Mouse (Mus musculus) embryonic facial prominence, embryonic 12.5 days (tissue): ENCODE measurements around the gene Bcl2l11. TPM values are rescaled to one million over a fixed set of nuclear protein-coding genes. Genes with fewer than 3 reads are reported as not detected.
A peak's percentile ranks its signal among the peaks of the same experiment; 100 is the strongest.

Experiments
- ATAC-seq: fragments of 200-750 bp; cut with Nextera tagmentation; 2 replicates; pipeline ENCODE4 v1.8.0; 2017; ENCODE audit not compliant: insufficient number of reproducible peaks, insufficient read depth, low FRiP score, low TSS enrichment
- H3K27ac ChIP-seq: fragments of 300-500 bp; sonication (generic); 2 replicates; pipeline ENCODE4 v1.5.1; 2016; ENCODE audit warnings: mild to moderate bottlenecking
- H3K27me3 ChIP-seq: fragments of 300-500 bp; sonication (generic); 2 replicates; pipeline ENCODE4 v1.6.1; 2016; ENCODE audit warnings: mild to moderate bottlenecking, moderate library complexity
- H3K36me3 ChIP-seq: fragments of 300-500 bp; sonication (generic); 2 replicates; pipeline ENCODE4 v1.6.1; 2016; ENCODE audit warnings: mild to moderate bottlenecking
- H3K4me1 ChIP-seq: fragments of 300-500 bp; sonication (generic); 2 replicates; pipeline ENCODE4 v1.6.1; 2016
- H3K4me2 ChIP-seq: fragments of 300-500 bp; sonication (generic); replicated peaks from 2 replicates; pipeline ENCODE4 v1.6.1; 2016; ENCODE audit warnings: mild to moderate bottlenecking, moderate library complexity
- H3K4me3 ChIP-seq: fragments of 300-500 bp; sonication (generic); 2 replicates; pipeline ENCODE4 v1.5.1; 2016; ENCODE audit warnings: mild to moderate bottlenecking
- H3K9ac ChIP-seq: fragments of 300-500 bp; sonication (generic); 2 replicates; pipeline ENCODE4 v1.6.1; 2016; ENCODE audit warnings: mild to moderate bottlenecking, moderate library complexity
- H3K9me3 ChIP-seq: fragments of 300-500 bp; sonication (generic); 2 replicates; pipeline ENCODE4 v1.6.1; 2016; ENCODE audit warnings: mild to moderate bottlenecking, moderate library complexity
- WGBS: fragments of 180-500 bp; shearing (Covaris S2); methylation state at CpG from one replicate; pipeline ENCODE4 v1.1.7; 2016; 5-methylcytosine and 5-hydroxymethylcytosine counted together
- polyA plus RNA-seq: library from polyadenylated mRNA; unstranded; fragments of >200 nt; fragmentation: Nextera tagmentation; extraction: Ambion mirVana; gene quantifications from 2 replicates; pipeline ENCODE4 v1.2.1, GENCODE M21; 2016

Bcl2l11 gene
- polyA plus RNA-seq, 1 experiment from 2014 or later, result 33.7 TPM

- Histone ChIP-seq H3K9ac (no peak overlapping the region), H3K36me3 (no peaks in the 10 kb centered on the region), H3K4me1 (peaks cover 5% of the 10 kb centered on the region; the same call in 1 of the 2 replicates), H3K27ac (no peak overlapping the region), H3K4me3 (no peak overlapping the region), H3K9me3 (no peaks in the 10 kb centered on the region), H3K4me2 (no peak overlapping the region), H3K27me3 (no peaks in the 10 kb centered on the region)
- ATAC-seq, result no peak
- whole genome bisulfite sequencing, result 78% methylated on average over 13 of the region's 13 CpGs
Observed at GRCm38 (mm10) chr2:128166623-128167423, 41.0 kb downstream of the Bcl2l11 start.

- WGBS, result 93% methylated on average over 12 of the region's 12 CpGs
- Histone ChIP-seq H3K27ac (no peak overlapping the region), H3K36me3 (no peaks in the 10 kb centered on the region), H3K4me1 (peaks cover 5% of the 10 kb centered on the region; the same call in 1 of the 2 replicates), H3K4me3 (no peak overlapping the region), H3K27me3 (no peaks in the 10 kb centered on the region), H3K4me2 (no peak overlapping the region), H3K9ac (no peak overlapping the region), H3K9me3 (no peaks in the 10 kb centered on the region)
- ATAC-seq, result no peak
Observed at GRCm38 (mm10) chr2:128167930-128168329, 42.1 kb downstream of the Bcl2l11 start.

- Histone ChIP-seq H3K27me3 (no peaks in the 10 kb centered on the region), H3K4me1 (peaks cover 5% of the 10 kb centered on the region; the same call in 1 of the 2 replicates), H3K9ac (no peak overlapping the region), H3K9me3 (no peaks in the 10 kb centered on the region), H3K27ac (no peak overlapping the region), H3K4me2 (no peak overlapping the region), H3K4me3 (no peak overlapping the region), H3K36me3 (no peaks in the 10 kb centered on the region)
- WGBS, result 78% methylated on average over 5 of the region's 5 CpGs
- ATAC-seq, result no peak
Observed at GRCm38 (mm10) chr2:128169486-128169885, 43.6 kb downstream of the Bcl2l11 start.

- WGBS, result 85% methylated on average over 11 of the region's 11 CpGs
- H3K27ac ChIP-seq, result no peak overlapping the region
- H3K4me1 ChIP-seq, result peaks cover 5% of the 10 kb centered on the region; the same call in 1 of the 2 replicates
- H3K27me3 ChIP-seq, result no peaks in the 10 kb centered on the region
- no peak overlapping the region for H3K4me3 ChIP-seq
- H3K4me2 ChIP-seq, result no peak overlapping the region
- ATAC-seq, result no peak
- no peak overlapping the region for H3K9ac ChIP-seq
- H3K36me3 ChIP-seq, result no peaks in the 10 kb centered on the region
- no peaks in the 10 kb centered on the region for H3K9me3 ChIP-seq
Observed at GRCm38 (mm10) chr2:128169972-128170371, 44.1 kb downstream of the Bcl2l11 start.

GRCm38 (mm10) chr2:128170614-128171013 lies 44.8 kb downstream of the Bcl2l11 start:
- H3K27me3 ChIP-seq, result no peaks in the 10 kb centered on the region
- 87% methylated on average over 3 of the region's 3 CpGs for WGBS
- no peak overlapping the region for H3K9ac ChIP-seq
- H3K4me1 ChIP-seq, result peaks cover 5% of the 10 kb centered on the region; the same call in 1 of the 2 replicates
- H3K9me3 ChIP-seq, result no peaks in the 10 kb centered on the region
- no peak for ATAC-seq
- no peak overlapping the region for H3K4me3 ChIP-seq
- no peak overlapping the region for H3K4me2 ChIP-seq
- H3K27ac ChIP-seq, result no peak overlapping the region
- H3K36me3 ChIP-seq, result no peaks in the 10 kb centered on the region

- no peak for ATAC-seq
- Histone ChIP-seq H3K9ac (no peak overlapping the region), H3K27me3 (no peaks in the 10 kb centered on the region), H3K4me1 (peaks cover 6% of the 10 kb centered on the region), H3K4me3 (no peak overlapping the region), H3K27ac (no peak overlapping the region), H3K9me3 (no peaks in the 10 kb centered on the region), H3K36me3 (no peaks in the 10 kb centered on the region), H3K4me2 (no peak overlapping the region)
- 87% methylated on average over 5 of the region's 5 CpGs for WGBS
Observed at GRCm38 (mm10) chr2:128172266-128172665, 46.4 kb downstream of the Bcl2l11 start.

- Histone ChIP-seq H3K4me2 (no peak overlapping the region), H3K27me3 (no peaks in the 10 kb centered on the region), H3K27ac (no peak overlapping the region), H3K9ac (no peak overlapping the region), H3K36me3 (no peaks in the 10 kb centered on the region), H3K9me3 (no peaks in the 10 kb centered on the region), H3K4me1 (peaks cover 8% of the 10 kb centered on the region), H3K4me3 (no peak overlapping the region)
- no peak for ATAC-seq
- WGBS, result 42% methylated on average over 5 of the region's 5 CpGs
Observed at GRCm38 (mm10) chr2:128174176-128174575, 48.3 kb downstream of the Bcl2l11 start.

- ATAC-seq, result no peak
- Histone ChIP-seq H3K27ac (no peak overlapping the region), H3K36me3 (no peaks in the 10 kb centered on the region), H3K27me3 (no peaks in the 10 kb centered on the region), H3K9ac (no peak overlapping the region), H3K9me3 (no peaks in the 10 kb centered on the region), H3K4me1 (peaks cover 13% of the 10 kb centered on the region), H3K4me3 (no peak overlapping the region), H3K4me2 (no peak overlapping the region)
- WGBS, result 73% methylated on average over 9 of the region's 9 CpGs
Observed at GRCm38 (mm10) chr2:128174604-128175342, 48.9 kb downstream of the Bcl2l11 start.

GRCm38 (mm10) chr2:128175625-128176024 lies 49.8 kb downstream of the Bcl2l11 start:
- H3K27me3 ChIP-seq, result no peaks in the 10 kb centered on the region
- no peak overlapping the region for H3K4me3 ChIP-seq
- H3K9me3 ChIP-seq, result no peaks in the 10 kb centered on the region
- WGBS, result 94% methylated on average over 6 of the region's 6 CpGs
- H3K9ac ChIP-seq, result no peak overlapping the region
- no peak for ATAC-seq
- H3K4me2 ChIP-seq, result no peak overlapping the region
- no peaks in the 10 kb centered on the region for H3K36me3 ChIP-seq
- peaks cover 17% of the 10 kb centered on the region for H3K4me1 ChIP-seq
- H3K27ac ChIP-seq, result no peak overlapping the region

- WGBS, result 37% methylated on average over 12 of the region's 12 CpGs
- Histone ChIP-seq H3K36me3 (no peaks in the 10 kb centered on the region), H3K27ac (peak overlapping the region; percentile 41)
Observed at GRCm38 (mm10) chr2:128176391-128177044, 50.7 kb downstream of the Bcl2l11 start.

GRCm38 (mm10) chr2:128177241-128177661 lies 51.4 kb downstream of the Bcl2l11 start:
- 65% methylated on average over 5 of the region's 5 CpGs for WGBS
- ATAC-seq, result no peak
- no peak overlapping the region for H3K9ac ChIP-seq

More at GRCm38 (mm10) chr2:128176391-128177044, 50.7 kb downstream of the Bcl2l11 start:
- ATAC-seq, result no peak
- Histone ChIP-seq H3K4me1 (peaks cover 17% of the 10 kb centered on the region), H3K9me3 (no peaks in the 10 kb centered on the region), H3K27me3 (no peaks in the 10 kb centered on the region), H3K4me2 (no peak overlapping the region), H3K9ac (no peak overlapping the region), H3K4me3 (no peak overlapping the region)

More at GRCm38 (mm10) chr2:128177241-128177661, 51.4 kb downstream of the Bcl2l11 start:
- no peaks in the 10 kb centered on the region for H3K36me3 ChIP-seq
- no peaks in the 10 kb centered on the region for H3K27me3 ChIP-seq
- H3K4me2 ChIP-seq, result no peak overlapping the region
- peak overlapping the region; percentile 41 for H3K27ac ChIP-seq
- peaks cover 17% of the 10 kb centered on the region for H3K4me1 ChIP-seq
- no peaks in the 10 kb centered on the region for H3K9me3 ChIP-seq
- H3K4me3 ChIP-seq, result no peak overlapping the region
